In genomic region chr16:77989791-77990325, GRCm38 (mm10) we compare ENCODE assay signal across 15 mouse cellular contexts.
"Had no signal": no experiment of that assay in that cellular context is flagged by ENCODE, and none has a peak within 500 bp of the region (broad histone marks: within the 10 kb centered on the region; RNA-seq: fewer than 3 reads in every experiment).

No protein-coding gene starts in this region.

- H3K27me3 ChIP-seq: limb, embryonic 12.5 days; liver, embryonic 15.5 days; megakaryocyte, embryonic 14.5 days; neural tube, embryonic 15.5 days had no signal

- H3K36me3 ChIP-seq: limb, embryonic 12.5 days; liver, embryonic 15.5 days; neural tube, embryonic 15.5 days had no signal

- H3K4me2 ChIP-seq: limb, embryonic 12.5 days; liver, embryonic 11.5 days; liver, embryonic 15.5 days; midbrain, embryonic 11.5 days; neural tube, embryonic 15.5 days had no signal

- H3K4me1 ChIP-seq: limb, embryonic 12.5 days; liver, embryonic 15.5 days; megakaryocyte, embryonic 14.5 days had no signal

- H3K9ac ChIP-seq: limb, embryonic 12.5 days; liver, embryonic 15.5 days; neural tube, embryonic 15.5 days had no signal

- H3K27ac ChIP-seq: kidney, postnatal 0 days; limb, embryonic 12.5 days; liver, embryonic 15.5 days; macrophage; neural tube, embryonic 15.5 days; stomach, postnatal 0 days had no signal

- H3K4me3 ChIP-seq: limb, embryonic 12.5 days; liver, embryonic 15.5 days; megakaryocyte, embryonic 14.5 days; neural tube, embryonic 15.5 days had no signal

- H3K9me3 ChIP-seq: neural tube, embryonic 15.5 days had no signal

- DNase-seq: layer of hippocampus, adult 9-11 months; layer of hippocampus, postnatal 36 days; lung, adult 2 months; lung, postnatal 10 days; right cerebral cortex, adult 18-20 months; right cerebral cortex, postnatal 25 days had no signal
